Mouse (Mus musculus) ovary, postnatal 14 days (tissue): ENCODE results near the gene Acvrl1.
A peak's percentile ranks its signal among the peaks of the same experiment; 100 is the strongest.

Source experiments
- DNase-seq: peaks from one replicate; pipeline ENCODE4 v3.0.0; 2022; ENCODE audit warnings: low spot score

The Acvrl1 gene

DNA sequence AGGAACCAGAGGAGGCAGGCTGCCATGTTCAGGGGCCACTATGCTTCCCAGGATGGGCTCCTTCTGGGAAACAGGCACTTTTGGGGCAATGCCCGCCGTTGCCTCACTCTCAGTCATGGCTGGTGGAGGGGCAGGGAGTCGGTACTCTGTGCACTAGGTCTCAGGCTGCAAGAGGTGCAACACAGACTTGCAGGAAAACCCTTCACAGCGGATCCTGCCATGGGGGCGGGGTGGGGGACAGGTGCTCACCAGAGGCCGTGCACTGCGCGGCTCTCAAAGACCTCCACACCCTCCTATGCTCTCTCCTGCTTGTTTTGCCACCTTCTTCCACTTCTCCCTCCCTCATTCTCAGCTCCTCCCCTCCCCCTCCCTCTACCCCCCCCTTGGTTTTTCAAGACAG, 14.3 kb downstream of the Acvrl1 start:
- no peak for DNase-seq

DNA sequence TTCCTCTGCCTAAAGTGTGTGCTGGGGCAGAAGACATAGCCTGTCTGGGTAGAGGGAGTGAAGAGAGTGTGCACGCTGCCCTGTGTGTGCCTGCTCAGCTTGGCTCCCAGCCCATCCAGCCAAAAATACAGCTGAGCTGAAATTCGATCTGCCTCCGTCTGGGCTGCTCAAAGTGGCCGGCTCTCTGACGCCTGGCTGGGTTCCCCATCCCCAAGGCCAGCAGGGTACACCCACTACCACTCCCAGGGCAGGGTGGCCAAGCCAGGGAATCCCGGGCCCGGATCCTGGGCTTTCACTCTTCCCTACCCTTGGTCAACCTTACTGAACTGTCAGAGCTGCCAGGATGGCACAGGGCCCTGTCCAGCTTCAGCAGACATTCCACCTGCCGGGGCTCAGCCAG, 15.2 kb downstream of the Acvrl1 start:
- DNase-seq, result no peak

DNA sequence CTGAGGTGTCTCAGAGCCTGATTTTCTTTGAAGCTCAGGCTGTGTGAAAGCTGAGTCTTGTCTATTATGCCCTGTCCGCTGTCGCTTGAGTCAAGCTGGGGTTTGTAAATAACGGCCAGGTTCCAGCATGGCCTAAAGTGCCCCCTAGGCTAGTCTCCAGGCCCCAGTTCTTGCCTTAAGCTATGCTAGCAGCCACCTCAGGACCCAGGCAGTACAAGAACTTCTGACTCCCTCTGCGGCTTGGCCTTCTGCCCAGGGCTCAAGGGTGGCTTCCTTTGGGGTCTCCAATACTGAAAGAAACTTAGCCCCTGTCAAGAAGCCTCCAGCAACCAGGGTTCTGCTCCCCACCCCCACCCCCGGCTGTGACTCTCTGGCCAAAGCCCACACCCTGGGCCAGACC, 15.9 kb downstream of the Acvrl1 start:
- DNase-seq, result no peak

DNA sequence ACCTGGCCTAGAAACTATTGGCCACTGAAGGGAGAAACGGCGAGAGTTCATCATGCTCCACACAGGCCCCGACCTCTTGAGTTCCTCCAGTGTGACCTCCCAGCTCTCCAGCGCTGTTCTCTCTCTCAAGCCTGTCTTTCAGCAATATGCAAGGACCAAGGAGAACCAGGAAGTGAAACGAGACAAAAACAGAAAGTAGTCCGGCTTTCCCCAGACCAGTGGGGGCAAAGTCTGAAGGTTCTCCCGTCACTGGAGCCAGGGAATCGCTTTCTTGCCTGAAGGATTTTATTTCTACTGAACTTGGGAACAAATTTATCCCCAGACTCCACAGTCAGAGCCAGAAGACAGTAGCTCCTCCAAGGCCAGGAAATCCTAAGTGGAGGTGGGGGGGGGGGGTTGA, 16.5 kb downstream of the Acvrl1 start:
- DNase-seq, result no peak

DNA sequence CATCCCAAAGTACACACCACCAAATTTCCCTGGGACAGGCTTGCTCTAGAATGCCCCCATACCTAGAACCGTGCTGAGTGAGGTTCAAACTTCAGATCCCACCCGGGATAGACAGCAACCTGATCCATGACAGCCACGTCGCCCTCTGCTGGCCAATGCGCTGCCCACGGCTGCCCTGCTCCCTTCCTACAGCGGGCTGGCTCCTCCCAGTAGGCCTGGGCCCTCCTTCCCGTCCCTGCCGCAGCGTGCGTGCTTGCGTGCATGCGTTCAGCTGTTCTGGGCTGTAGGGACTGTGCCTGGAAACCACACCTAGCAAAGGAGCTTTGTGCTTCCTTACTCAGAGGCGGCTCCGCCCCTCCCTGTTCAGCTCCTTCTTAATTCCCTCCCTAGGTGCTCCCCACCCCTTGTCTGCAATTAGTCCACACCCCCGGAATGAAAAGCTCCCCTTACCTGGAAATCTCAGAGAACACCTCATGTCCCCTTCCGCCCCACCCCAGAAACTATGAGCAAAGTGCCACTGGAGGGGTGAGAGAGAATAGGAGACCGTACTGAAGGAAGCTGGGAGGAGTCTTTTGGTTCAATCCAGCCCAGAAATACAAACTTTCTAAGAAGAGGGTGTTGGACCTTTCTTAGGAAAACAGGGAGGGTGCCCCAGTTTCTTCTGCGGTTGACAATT, 17.2 kb downstream of the Acvrl1 start:
- DNase-seq, result peak; percentile 93

DNA sequence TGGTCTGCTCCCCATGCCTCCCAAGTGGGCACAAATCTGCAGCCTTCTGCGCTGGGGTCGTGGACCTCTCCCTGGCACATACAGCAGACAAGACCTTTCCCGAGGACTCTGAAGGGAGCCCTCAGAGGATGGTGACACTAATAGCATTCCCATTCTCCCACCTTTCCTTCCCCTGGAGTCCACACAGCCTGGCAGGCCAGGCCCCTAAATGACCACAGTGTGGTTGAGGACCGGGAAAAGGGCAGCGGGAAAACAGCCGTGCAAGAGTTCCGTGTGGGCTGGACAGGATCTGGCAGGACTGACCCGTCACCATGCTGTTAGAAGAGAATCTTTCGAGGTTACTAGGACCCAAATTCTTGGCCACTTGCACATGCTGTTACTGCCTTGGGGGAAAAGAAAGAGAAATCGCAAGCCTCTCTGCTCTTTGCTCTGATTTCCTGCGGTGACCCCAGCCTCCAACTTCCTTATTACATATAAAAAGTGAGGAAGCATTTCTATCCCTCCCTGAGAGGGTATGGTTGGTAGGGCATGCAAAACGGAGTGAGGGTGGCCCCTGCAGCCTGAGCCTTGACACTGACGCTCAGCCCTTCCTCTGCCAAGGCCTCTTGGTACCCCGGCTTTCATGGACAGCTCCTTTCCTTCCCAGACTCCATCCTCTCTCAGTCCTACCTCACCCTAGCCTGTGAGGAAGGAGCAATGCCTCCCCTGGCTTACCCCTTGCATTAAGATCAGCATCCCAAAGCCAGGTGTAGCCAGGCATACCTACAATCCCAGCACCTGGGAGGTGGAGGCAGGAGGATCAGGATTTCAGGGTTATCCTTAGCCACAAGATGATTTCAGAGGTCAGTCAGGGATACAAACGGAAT, 18.0 kb downstream of the Acvrl1 start:
- no peak for DNase-seq

DNA sequence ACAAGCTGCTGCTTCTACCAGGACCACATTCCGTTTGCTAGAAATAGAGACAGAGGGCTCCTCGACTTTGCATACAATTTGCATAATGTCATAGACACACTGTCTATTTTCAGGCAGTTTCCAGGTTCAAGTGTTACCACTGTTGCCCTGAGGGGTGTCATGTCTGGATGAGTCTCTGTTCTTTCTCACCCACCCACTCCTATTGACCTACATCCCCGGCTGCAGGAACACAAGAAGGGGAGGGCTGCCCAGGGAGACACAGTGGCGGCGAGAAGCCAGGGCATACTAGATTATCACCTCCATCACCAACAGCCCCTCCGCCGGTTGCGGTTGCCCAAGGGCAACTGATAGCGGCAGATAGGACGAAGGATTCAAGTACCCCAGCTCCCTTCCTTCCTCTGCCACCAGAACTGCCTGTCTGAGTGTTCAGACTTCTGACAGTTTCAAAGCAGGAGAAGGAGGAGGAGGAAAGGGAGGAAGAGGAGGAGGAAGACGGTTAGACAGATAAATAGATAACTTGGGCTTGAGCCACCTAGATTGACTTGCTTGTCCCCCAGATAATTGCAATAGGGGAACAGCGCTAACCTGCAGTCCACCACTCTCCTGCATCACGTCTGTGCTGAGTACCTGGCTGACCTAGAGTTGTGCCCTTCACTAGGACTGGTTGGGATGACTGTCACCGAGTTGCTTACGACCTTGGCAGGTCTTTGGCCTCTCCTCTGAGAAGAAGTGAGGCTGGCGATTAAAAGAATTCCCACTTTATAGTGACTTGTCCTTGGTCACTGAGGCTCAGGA, 19.0 kb downstream of the Acvrl1 start:
- no peak for DNase-seq

DNA sequence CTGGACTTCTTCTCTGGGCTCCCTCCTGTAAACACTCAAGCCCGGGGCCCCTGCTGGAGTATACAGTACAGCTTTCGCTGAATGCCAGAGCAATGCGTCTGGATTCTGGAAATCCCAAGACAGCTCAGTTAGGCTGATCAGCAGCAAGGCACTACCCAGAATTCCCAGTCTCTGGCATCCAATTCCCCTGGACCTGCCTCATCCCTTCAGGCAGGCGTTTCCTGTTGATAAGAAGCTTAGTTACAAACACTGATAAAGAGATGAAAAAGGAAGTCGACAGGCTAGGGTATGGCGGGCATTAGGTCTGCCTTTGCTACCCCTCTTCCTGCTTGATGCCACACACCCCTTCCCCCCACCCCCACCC, 19.6 kb downstream of the Acvrl1 start:
- no peak for DNase-seq

DNA sequence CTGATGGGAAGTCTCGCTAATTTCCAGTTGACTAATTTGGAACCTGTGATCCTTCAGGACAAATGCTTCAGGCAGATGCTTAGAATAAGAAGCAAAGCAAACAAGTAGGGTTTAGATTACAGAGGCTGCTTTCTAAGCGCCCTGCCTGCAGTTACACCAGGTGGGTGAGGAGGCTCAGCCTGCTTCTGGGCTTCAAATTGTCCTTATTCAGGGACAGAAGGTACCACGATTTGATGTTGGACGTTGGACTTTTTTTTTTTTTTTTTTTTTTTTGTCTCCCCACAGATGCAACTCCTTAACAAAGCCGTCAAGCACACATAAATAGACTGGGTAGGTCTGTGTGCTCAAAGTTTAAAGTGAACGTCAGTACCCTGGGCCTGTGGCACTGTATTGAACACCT, 20.3 kb downstream of the Acvrl1 start:
- no peak for DNase-seq

DNA sequence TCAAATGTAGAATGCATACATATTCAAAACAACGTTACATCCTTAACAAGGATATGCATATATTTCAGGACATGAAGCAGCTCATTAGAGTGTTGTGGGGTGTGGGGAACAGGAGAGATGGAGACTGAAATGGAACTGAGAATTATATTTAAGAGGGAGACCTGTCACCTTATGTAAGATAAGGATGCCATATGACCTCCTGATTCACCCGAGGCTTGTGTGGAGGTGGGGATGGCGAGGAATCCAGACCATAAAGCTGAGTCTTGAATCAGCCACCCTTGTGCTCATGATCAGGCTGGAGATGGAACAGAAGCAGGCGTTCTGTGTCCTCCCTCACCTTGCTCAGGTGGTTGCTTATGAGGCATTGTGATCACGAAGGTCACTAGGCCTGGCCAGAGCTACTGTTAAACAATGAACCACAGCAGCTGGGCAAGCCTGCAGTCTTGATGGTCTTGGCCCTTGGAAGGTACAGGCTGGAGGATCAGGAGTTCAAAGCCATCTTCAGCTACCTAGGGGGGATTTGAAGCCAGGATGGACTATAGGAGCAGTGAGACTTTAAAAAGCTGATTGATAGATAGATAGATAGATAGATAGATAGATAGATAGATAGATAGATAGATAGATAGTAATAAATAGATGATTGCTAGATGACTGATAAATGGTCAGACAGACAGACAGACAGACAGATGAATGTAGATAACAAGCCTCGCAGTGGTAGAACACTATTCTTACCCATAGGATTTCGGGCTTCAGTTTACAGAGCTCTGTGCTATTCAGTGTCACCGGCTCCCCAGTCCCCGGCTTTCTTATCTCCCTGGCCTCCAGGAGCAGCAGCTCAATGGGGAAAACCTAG, 23.3 kb downstream of the Acvrl1 start:
- DNase-seq, result no peak

DNA sequence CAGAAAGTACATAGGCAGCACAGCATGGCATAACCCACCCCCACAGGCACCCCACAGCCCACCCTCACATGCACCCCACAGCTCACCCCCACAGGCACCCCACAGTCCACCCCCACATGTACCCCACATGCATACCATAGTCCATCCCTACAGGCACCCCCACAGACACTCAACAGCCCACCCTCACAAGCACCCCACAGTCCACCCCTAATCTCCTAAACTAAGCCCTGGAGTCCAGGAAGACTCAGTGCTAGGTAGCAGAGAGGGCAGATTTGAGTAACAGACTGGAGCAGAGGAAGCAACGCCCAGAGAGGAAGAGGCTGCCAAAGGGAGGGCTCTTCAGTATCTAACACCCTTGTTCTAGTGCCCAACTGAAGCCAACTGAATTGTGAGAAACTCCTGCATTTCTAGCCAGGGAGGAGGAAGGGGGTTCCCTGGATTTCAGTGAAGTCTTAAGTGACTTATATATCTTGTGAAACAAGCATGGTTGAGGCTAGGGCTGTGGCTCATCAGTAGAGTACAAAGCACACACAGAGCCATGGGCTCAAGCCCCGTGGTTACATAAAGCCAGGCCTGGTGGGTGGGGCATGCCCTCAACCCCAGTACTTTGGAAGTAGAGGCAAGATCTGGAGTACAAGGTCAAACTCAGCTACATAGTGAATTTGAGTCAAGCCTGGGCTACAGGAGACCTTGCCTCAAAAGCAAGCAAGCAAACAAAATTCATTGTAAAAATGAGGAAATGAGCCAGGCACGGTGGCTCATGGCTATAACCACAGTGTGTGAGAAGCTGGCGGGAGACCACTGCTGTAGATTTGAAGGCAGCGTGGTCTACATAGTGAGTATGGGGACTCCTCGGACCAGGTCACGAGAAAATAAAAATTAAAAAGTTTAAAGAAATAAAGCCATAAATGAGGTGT, 26.6 kb downstream of the Acvrl1 start:
- DNase-seq, result no peak

DNA sequence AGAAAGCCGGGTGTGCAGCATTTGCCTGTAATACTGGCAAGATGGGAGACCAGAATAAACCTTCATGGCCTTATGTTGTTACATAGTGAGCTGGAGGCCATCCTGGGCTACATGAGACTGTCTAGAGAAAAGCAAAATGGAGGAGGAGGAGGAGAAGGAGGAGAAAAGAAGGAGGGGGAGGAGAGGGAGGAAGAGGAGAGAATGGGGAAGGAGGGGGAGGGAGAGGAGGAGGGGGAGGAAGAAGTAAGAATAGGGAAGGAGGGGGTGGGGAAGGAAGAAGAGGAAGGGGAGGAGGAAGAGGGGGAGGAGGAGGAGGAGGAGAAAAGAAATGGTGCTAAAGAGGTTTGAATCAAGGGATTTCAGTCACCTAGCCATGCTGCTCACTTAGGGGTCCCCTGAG, 31.8 kb downstream of the Acvrl1 start:
- no peak for DNase-seq

DNA sequence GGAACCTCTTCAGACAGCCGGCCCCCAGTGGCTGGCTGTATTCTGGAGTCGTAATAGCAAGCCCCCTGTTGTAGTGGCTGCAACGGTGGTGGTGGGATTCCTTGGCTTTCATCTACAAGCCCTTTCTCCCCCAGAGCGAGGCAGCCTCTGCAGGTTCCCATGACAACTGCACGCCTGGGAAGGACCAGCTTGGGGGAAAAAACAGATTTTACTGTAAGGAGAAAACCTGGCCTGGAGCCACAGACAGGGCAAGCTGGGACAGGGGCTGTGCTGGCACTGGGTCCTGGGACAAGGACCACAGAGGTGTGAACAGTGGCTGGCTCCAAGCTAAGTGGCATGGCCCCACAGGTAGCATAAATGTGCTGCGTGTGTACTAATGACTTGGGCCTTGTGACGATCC, 32.3 kb downstream of the Acvrl1 start:
- no peak for DNase-seq

DNA sequence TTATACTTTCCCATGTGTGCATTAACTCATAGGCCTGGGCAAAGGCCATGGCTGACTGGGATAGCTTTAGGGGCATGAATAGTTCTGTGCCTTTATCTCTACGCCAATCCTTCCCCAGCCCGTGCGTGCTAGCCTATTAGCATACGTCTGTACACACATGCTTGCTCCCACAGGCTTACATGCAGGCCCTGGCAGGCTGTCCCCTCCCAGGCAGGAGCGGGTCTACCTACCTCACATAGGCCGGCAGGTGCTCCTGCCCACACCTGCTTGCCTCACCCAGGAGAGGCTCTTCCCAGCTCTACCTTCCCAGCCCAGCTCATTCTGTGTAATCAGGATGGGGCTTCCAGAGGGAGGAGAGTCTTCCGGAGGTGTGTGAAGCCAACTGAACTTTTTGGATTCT, 33.2 kb downstream of the Acvrl1 start:
- no peak for DNase-seq

DNA sequence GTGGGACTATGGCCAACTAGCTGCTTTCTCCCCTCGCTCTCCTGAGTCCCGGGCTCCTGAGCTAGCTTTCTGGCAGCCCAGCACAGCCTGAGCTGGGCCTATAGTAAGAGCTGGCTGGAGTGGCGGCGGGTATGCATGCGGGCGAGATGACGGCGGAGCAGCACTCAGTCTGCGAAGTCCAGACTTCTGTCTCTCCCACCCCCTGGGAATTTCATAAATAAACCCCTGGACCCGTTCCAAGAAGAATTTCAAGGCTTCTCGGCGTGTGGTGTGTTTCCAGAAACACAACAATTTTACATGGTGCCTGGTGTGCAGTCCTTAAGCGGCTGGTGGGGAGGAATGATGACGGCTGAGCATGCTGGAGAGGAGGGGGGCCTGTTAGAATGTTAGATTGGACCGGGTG, 34.7 kb downstream of the Acvrl1 start:
- DNase-seq, result no peak

DNA sequence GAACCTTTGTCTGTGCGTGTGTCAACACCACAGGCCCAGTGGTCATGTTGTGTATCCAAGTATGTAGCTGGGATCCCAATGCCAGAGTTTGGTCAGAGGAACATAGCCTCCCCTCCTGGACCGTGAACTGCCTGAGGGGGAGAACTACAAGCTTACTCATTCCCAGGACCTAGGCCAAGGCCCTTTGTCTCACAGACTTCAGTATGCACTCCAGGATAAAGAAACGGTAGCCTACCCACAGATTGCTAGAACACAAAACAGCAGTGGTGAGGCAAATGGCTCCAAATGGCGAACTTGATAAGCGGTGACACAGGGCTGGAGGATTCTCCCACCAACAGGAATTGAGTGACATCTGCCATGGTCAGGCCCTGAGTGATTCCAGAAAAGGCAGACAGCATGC, 35.5 kb downstream of the Acvrl1 start:
- DNase-seq, result peak; percentile 32

DNA sequence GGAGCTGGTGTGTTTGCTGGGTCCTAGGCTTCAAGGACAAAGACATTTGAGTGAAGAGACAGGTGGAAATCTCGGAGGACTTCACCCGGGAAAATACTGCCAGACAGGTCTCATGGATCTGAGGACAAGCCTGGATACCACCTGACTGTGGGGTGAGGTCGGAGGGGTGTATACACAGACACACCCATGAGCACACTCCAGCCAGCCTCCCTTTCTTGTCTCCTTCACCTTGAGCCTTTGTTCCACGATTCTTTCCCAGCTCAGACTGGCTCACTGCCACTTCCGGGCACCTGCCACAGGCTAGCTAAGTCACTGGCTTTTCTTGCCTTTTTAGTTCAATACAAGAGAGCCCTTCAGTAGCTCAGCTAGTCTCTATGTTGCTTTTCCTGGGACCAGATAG, 36.0 kb downstream of the Acvrl1 start:
- DNase-seq, result peak; percentile 34

DNA sequence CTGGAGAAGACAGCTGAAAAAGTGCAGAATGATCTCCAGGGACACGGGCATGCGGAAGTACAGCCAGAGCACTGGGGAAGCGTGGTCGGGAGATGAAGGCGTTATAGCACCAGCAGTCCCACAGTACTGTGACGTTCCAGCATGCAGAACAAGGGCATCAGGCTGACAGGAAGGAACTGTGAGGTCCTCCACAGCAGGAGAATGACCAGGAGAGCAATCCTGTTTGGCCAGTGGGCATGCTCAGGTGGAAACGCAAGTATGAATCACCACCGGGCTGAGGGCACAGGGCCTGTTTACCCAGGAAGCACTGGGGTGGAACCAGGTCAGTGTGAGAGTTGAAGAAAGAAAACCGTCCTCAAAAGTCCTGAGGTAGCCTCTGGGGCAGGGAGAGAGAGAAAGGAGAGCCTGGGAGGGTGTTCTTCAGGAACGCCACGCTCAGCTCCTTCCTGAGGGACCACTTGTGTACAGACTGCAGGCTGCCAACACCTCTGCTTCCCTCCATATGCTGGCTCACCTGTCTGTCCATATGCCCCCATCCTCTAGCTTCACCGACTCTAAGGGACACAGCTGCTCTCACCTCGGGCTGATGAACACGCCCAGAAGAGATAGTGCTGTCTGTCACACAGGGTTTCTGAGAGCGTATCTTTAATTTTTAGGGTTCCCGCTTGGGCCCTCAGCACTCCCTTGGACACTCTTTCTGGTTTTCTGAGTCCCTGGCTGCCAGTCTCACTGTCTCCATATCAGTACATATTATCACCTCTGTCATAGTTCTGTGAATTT, 37.5 kb downstream of the Acvrl1 start:
- no peak for DNase-seq

DNA sequence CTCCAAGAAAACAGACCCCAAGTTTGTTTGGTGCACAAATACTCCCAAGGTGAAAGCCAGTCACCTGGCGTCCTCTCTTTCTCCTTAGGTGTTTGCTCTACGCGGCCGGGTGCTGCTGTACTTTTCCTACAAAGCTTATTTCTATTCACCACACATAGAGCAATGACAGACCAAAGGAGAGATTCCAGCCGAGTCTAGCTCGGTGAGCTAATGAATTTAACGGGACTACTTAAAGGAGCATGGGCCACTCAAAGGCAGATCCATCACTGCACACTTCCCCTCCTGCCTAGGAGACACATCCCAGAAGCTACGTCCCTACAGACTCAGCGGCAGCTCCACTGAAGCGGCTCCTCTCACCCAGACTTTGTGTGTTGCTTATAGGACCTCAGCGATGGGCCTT, 39.2 kb downstream of the Acvrl1 start:
- no peak for DNase-seq

DNA sequence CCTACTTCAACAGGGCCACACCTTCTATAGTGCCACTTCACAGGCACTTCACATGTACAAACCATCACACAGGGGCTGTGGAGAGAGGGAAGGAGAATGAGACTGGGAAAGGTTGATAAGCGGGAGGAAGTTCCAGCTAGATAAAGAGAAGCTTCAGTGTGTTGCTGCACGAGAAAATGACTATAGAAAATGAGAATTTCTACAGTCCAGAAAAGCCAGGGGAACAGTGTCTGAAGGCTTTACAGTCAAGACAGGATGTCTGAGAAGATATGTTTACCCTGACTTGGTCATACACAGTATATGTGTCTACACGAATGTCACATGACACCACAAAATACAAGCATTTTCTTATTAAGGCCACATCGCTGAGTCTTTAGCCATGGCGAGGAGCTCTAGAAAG, 41.6 kb downstream of the Acvrl1 start:
- no peak for DNase-seq
